Mouse (Mus musculus) forebrain, embryonic 11.5 days (tissue): Measurements from ENCODE around the gene Rnh1. TPM values are rescaled to one million over a fixed set of nuclear protein-coding genes. Genes with fewer than 3 reads are reported as not detected.
A peak's percentile ranks its signal among the peaks of the same experiment; 100 is the strongest.

ENCODE experiments used
- ATAC-seq: fragments of 200-750 bp; cut with Nextera tagmentation; replicated peaks from 2 replicates; pipeline ENCODE4 v1.8.0; 2017; ENCODE audit warnings: moderate TSS enrichment; ENCODE audit not compliant: low FRiP score
- DNase-seq: peaks from one replicate; pipeline ENCODE4 v3.0.0-alpha.2; 2017; ENCODE audit warnings: low spot score
- H3K27ac ChIP-seq: fragments of 300-500 bp; sonication (generic); 2 replicates; pipeline ENCODE4 v1.5.1; 2014; ENCODE audit warnings: low read depth, low read length
- H3K27me3 ChIP-seq: fragments of 300-500 bp; sonication (generic); 2 replicates; pipeline ENCODE4 v1.6.1; 2014; ENCODE audit warnings: mild to moderate bottlenecking, low read length, mixed read lengths; ENCODE audit not compliant: control insufficient read depth, insufficient read depth
- H3K36me3 ChIP-seq: fragments of 300-500 bp; sonication (generic); 2 replicates; pipeline ENCODE4 v1.6.1; 2014; ENCODE audit warnings: mild to moderate bottlenecking, low read length, moderate library complexity, mixed read lengths; ENCODE audit not compliant: control insufficient read depth, insufficient read depth
- H3K4me1 ChIP-seq: fragments of 300-500 bp; sonication (generic); replicated peaks from 2 replicates; pipeline ENCODE4 v1.6.1; 2014; ENCODE audit warnings: low read length, mixed read lengths; ENCODE audit not compliant: control insufficient read depth, insufficient read depth
- H3K4me2 ChIP-seq: fragments of 300-500 bp; sonication (generic); 2 replicates; pipeline ENCODE4 v1.6.1; 2014; ENCODE audit warnings: low read depth, mild to moderate bottlenecking, low read length, moderate library complexity, mixed read lengths; ENCODE audit not compliant: severe bottlenecking
- H3K4me3 ChIP-seq: fragments of 300-500 bp; sonication (generic); 2 replicates; pipeline ENCODE4 v1.5.1; 2014; ENCODE audit warnings: low read depth, low read length
- H3K9ac ChIP-seq: fragments of 300-500 bp; sonication (generic); 2 replicates; pipeline ENCODE4 v1.6.1; 2014; ENCODE audit warnings: low read length
- H3K9me3 ChIP-seq: fragments of 300-500 bp; sonication (generic); 2 replicates; pipeline ENCODE4 v1.6.1; 2016; ENCODE audit warnings: low read length, mixed read lengths; ENCODE audit not compliant: control insufficient read depth
- WGBS: fragments of 180-500 bp; shearing (Covaris S2); extraction: QIAGEN DNeasy Blood & Tissue Kit; methylation state at CpG from one replicate; pipeline ENCODE4 v1.1.7; 2014; 5-methylcytosine and 5-hydroxymethylcytosine counted together
- polyA plus RNA-seq: library from polyadenylated mRNA; unstranded; fragments of >200 nt; fragmentation: Nextera tagmentation; extraction: Ambion mirVana; gene quantifications from 2 replicates; pipeline ENCODE4 v1.2.1, GENCODE M21; 2014

Gene Rnh1
- polyA plus RNA-seq = 56.7 and 65.2 TPM in 2 replicates

- Histone ChIP-seq H3K4me2 (peak within 1 kb of the TSS; percentile 65), H3K27ac (peak within 1 kb of the TSS; percentile 90), H3K9ac (peak within 1 kb of the TSS; percentile 67), H3K27me3 (no peaks in the 10 kb centered on the region), H3K9me3 (no peaks in the 10 kb centered on the region), H3K36me3 (no peaks in the 10 kb centered on the region), H3K4me1 (peaks cover 16% of the 10 kb centered on the region; the same call in 1 of the 2 replicates), H3K4me3 (peak within 1 kb of the TSS; percentile 53)
- peak; percentile 96 for DNase-seq
- WGBS = 3% methylated on average over 55 of the region's 55 CpGs
- peak; percentile 97 for ATAC-seq
These were observed at the start of gene Rnh1 for GRCm38 (mm10) chr7:141172116-141173006. Gene Rnh1 (minus strand): TSS chr7:141172857.

- WGBS = 12% methylated on average over 8 of the region's 8 CpGs
- Histone ChIP-seq H3K27ac (peak overlapping the region; percentile 70), H3K36me3 (no peaks in the 10 kb centered on the region), H3K4me3 (peak overlapping the region; percentile 17), H3K9ac (peak overlapping the region; percentile 35), H3K4me2 (peak overlapping the region; percentile 89; the same call in 1 of the 2 replicates), H3K27me3 (no peaks in the 10 kb centered on the region), H3K4me1 (peaks cover 13% of the 10 kb centered on the region), H3K9me3 (no peaks in the 10 kb centered on the region)
- DNase-seq = no peak
- ATAC-seq = no peak
These were observed 49.4 kb upstream of the Rnh1 start for GRCm38 (mm10) chr7:141222126-141222467.

GRCm38 (mm10) chr7:141221249-141222125 is 48.8 kb upstream of the Rnh1 start:
- Histone ChIP-seq H3K9ac (peak overlapping the region; percentile 69), H3K27ac (peak overlapping the region; percentile 73), H3K27me3 (no peaks in the 10 kb centered on the region), H3K4me1 (peaks cover 18% of the 10 kb centered on the region), H3K9me3 (no peaks in the 10 kb centered on the region), H3K4me3 (peak overlapping the region; percentile 46), H3K4me2 (peak overlapping the region; percentile 89), H3K36me3 (no peaks in the 10 kb centered on the region)
- WGBS = 2% methylated on average over 44 of the region's 44 CpGs
- DNase-seq = peak; percentile 100
- ATAC-seq = peak; percentile 96

GRCm38 (mm10) chr7:141220377-141220776 is 47.7 kb upstream of the Rnh1 start:
- no peaks in the 10 kb centered on the region for H3K36me3 ChIP-seq
- ATAC-seq (no peak), DNase-seq (no peak)
- H3K27me3 ChIP-seq = no peaks in the 10 kb centered on the region
- 72% methylated on average over 1 of the region's 1 CpGs for WGBS
- H3K9me3 ChIP-seq = no peaks in the 10 kb centered on the region
- no peak overlapping the region for H3K4me3 ChIP-seq
- no peak overlapping the region for H3K27ac ChIP-seq
- H3K4me1 ChIP-seq = peaks cover 21% of the 10 kb centered on the region
- no peak overlapping the region for H3K9ac ChIP-seq
- H3K4me2 ChIP-seq = peak overlapping the region; percentile 89; the same call in 1 of the 2 replicates

- Histone ChIP-seq H3K9ac (no peak overlapping the region), H3K4me2 (no peak overlapping the region), H3K4me3 (no peak overlapping the region), H3K27ac (no peak overlapping the region), H3K27me3 (no peaks in the 10 kb centered on the region), H3K9me3 (no peaks in the 10 kb centered on the region), H3K4me1 (peaks cover 25% of the 10 kb centered on the region), H3K36me3 (no peaks in the 10 kb centered on the region)
- 96% methylated on average over 1 of the region's 1 CpGs for WGBS
- DNase-seq (no peak), ATAC-seq (no peak)
These were observed 47.0 kb upstream of the Rnh1 start for GRCm38 (mm10) chr7:141219558-141220099.

GRCm38 (mm10) chr7:141218557-141219133 is 46.0 kb upstream of the Rnh1 start:
- H3K4me1 ChIP-seq = peaks cover 29% of the 10 kb centered on the region
- no peak overlapping the region for H3K4me2 ChIP-seq

GRCm38 (mm10) chr7:141218141-141218540 is 45.5 kb upstream of the Rnh1 start:
- H3K27ac ChIP-seq = no peak overlapping the region
- WGBS = 76% methylated on average over 3 of the region's 3 CpGs
- DNase-seq = no peak

More at GRCm38 (mm10) chr7:141218557-141219133, 46.0 kb upstream of the Rnh1 start:
- H3K27ac ChIP-seq = no peak overlapping the region
- no peak overlapping the region for H3K9ac ChIP-seq
- no peak overlapping the region for H3K4me3 ChIP-seq
- H3K36me3 ChIP-seq = no peaks in the 10 kb centered on the region
- ATAC-seq (no peak), DNase-seq (no peak)
- 87% methylated on average over 5 of the region's 5 CpGs for WGBS
- H3K9me3 ChIP-seq = no peaks in the 10 kb centered on the region
- no peaks in the 10 kb centered on the region for H3K27me3 ChIP-seq

More at GRCm38 (mm10) chr7:141218141-141218540, 45.5 kb upstream of the Rnh1 start:
- Histone ChIP-seq H3K4me3 (no peak overlapping the region), H3K9ac (no peak overlapping the region), H3K4me1 (peaks cover 29% of the 10 kb centered on the region), H3K27me3 (no peaks in the 10 kb centered on the region), H3K4me2 (no peak overlapping the region), H3K9me3 (no peaks in the 10 kb centered on the region), H3K36me3 (no peaks in the 10 kb centered on the region)
- ATAC-seq = no peak
